In the genomic region with DNA sequence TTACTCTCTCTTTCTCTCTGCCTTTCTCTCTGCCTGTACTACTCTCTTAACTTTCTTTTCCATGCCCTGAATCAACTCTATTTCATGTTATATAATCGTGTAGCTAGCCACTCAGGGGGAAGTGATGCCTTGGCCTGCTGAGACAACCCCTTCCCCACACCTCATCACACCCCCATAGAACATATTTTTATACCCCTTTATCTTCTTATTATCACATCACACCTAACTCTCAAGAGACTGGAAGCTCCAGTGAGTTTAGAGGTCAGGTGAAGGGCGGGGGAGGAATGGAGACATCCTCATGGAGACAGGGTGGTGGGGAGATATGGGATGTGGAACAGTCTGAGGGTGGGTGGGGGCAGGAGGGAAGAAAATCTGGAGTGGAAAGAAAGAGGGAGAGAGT, we compare ENCODE assay signal across 24 mouse cellular contexts.
A peak's percentile ranks its signal among the peaks of the same experiment; 100 is the strongest.
DNase-seq lines count a peak whose midpoint lies in the region; ATAC-seq lines count a peak whose summit lies in the region.
"Had no signal": no experiment of that assay in that cellular context is flagged by ENCODE, and none has a peak within 500 bp of the region (broad histone marks: within the 10 kb centered on the region; RNA-seq: fewer than 3 reads in every experiment).

No protein-coding gene starts in this region.

- intact Hi-C loops in heart, postnatal 36 days (cut with DNase I): no loop called here

- DNase-seq in heart, embryonic 10.5 days (ENCODE audit: low spot score): peak; percentile 73
- no peak for DNase-seq in heart, adult 18-20 months
- no peak for DNase-seq in heart, postnatal 4 days
- no peak for DNase-seq in heart, postnatal 36 days
- DNase-seq: adrenal gland, adult 8-10 months; adrenal gland, postnatal 14 days; adrenal gland, postnatal 36 days; B cell, adult 2 months; cerebellum, adult 11-12 months; cerebellum, adult 2 months; cerebellum, adult 9-10 months; cerebellum, postnatal 10 days; cerebellum, postnatal 25 days had no signal

- no peaks in the 10 kb centered on the region for H3K36me3 ChIP-seq in heart, embryonic 10.5 days
- H3K36me3 ChIP-seq in heart, embryonic 12.5 days: no peaks in the 10 kb centered on the region
- H3K36me3 ChIP-seq in heart, embryonic 16.5 days (ENCODE audit: control insufficient read depth, insufficient read depth): no peaks in the 10 kb centered on the region
- H3K36me3 ChIP-seq: embryonic facial prominence, embryonic 10.5 days; embryonic facial prominence, embryonic 12.5 days; forebrain, embryonic 15.5 days; G1E had no signal

- no peaks in the 10 kb centered on the region for H3K9me3 ChIP-seq in heart, embryonic 10.5 days
- no peaks in the 10 kb centered on the region for H3K9me3 ChIP-seq in heart, embryonic 12.5 days (replicated peaks)
- no peaks in the 10 kb centered on the region for H3K9me3 ChIP-seq in heart, embryonic 16.5 days (replicated peaks; ENCODE audit: control insufficient read depth, low read length)
- H3K9me3 ChIP-seq: embryonic facial prominence, embryonic 10.5 days; embryonic facial prominence, embryonic 12.5 days; forebrain, embryonic 13.5 days; forebrain, embryonic 15.5 days had no signal

- 0 out of 2 replicates have a peak, but pooled peaks have one; percentile 48 for ATAC-seq in heart, embryonic 12.5 days (ENCODE audit: insufficient number of reproducible peaks, low FRiP score)
- ATAC-seq in heart, embryonic 16.5 days (replicated peaks; ENCODE audit: extremely low read depth, insufficient read depth, low FRiP score): peak; percentile 41
- ATAC-seq: activated CD4-positive, CD25-positive, alpha-beta regulatory T cell, adult 4 months; CD4-positive, CD25-positive, alpha-beta regulatory T cell, adult 4 months; forebrain, embryonic 13.5 days; forebrain, embryonic 15.5 days; Patski had no signal

- no peak overlapping the region for H3K9ac ChIP-seq in heart, embryonic 12.5 days
- no peak overlapping the region for H3K9ac ChIP-seq in heart, embryonic 16.5 days (ENCODE audit: low read length)
- H3K9ac ChIP-seq: embryonic facial prominence, embryonic 12.5 days; forebrain, embryonic 13.5 days; forebrain, embryonic 15.5 days had no signal

- H3K4me1 ChIP-seq in heart, embryonic 10.5 days: peaks cover 13% of the 10 kb centered on the region; the same call in 1 of the 2 replicates
- H3K4me1 ChIP-seq in heart, embryonic 12.5 days (replicated peaks): peaks cover 15% of the 10 kb centered on the region
- H3K4me1 ChIP-seq in heart, embryonic 16.5 days (ENCODE audit: control insufficient read depth, insufficient read depth, low read length): no peaks in the 10 kb centered on the region
- H3K4me1 ChIP-seq: embryonic facial prominence, embryonic 10.5 days; embryonic facial prominence, embryonic 12.5 days; forebrain, embryonic 13.5 days; forebrain, embryonic 15.5 days had no signal

- no peak overlapping the region for H3K4me2 ChIP-seq in heart, embryonic 12.5 days
- H3K4me2 ChIP-seq in heart, embryonic 16.5 days (ENCODE audit: low read depth, low read length): no peak overlapping the region
- H3K4me2 ChIP-seq: embryonic facial prominence, embryonic 12.5 days; forebrain, embryonic 13.5 days; forebrain, embryonic 15.5 days had no signal

- no peak overlapping the region for H3K27ac ChIP-seq in heart, embryonic 10.5 days
- no peak overlapping the region for H3K27ac ChIP-seq in heart, embryonic 12.5 days (ENCODE audit: poor library complexity, severe bottlenecking)
- H3K27ac ChIP-seq in heart, embryonic 16.5 days (ENCODE audit: low read length): no peak overlapping the region
- H3K27ac ChIP-seq: embryonic facial prominence, embryonic 10.5 days; embryonic facial prominence, embryonic 12.5 days; forebrain, embryonic 13.5 days; forebrain, embryonic 15.5 days had no signal

- no peak overlapping the region for H3K4me3 ChIP-seq in heart, embryonic 10.5 days
- H3K4me3 ChIP-seq in heart, embryonic 12.5 days: no peak overlapping the region
- H3K4me3 ChIP-seq in heart, embryonic 16.5 days (ENCODE audit: low read length): no peak overlapping the region
- H3K4me3 ChIP-seq: embryonic facial prominence, embryonic 10.5 days; embryonic facial prominence, embryonic 12.5 days; forebrain, embryonic 13.5 days; forebrain, embryonic 15.5 days had no signal

- 55% methylated on average over 2 of the region's 2 CpGs for WGBS in heart, embryonic 10.5 days
- WGBS in heart, embryonic 12.5 days: 45% methylated on average over 2 of the region's 2 CpGs
- WGBS in heart, embryonic 16.5 days: 48% methylated on average over 2 of the region's 2 CpGs

- no peaks in the 10 kb centered on the region for H3K27me3 ChIP-seq in heart, embryonic 10.5 days (ENCODE audit: insufficient read depth, poor library complexity, severe bottlenecking)
- no peaks in the 10 kb centered on the region for H3K27me3 ChIP-seq in heart, embryonic 12.5 days (replicated peaks)
- H3K27me3 ChIP-seq in heart, embryonic 16.5 days (ENCODE audit: control insufficient read depth, insufficient read depth, low read length): no peaks in the 10 kb centered on the region
- H3K27me3 ChIP-seq: CH12.LX; embryonic facial prominence, embryonic 12.5 days; forebrain, embryonic 13.5 days; forebrain, embryonic 15.5 days; Patski had no signal
